Mouse (Mus musculus): ENCODE data around the gene Ttc3.

Gene Ttc3

GRCm38 (mm10) chr16:94360578-94361350 is 9.7 kb upstream of the Ttc3 start:
- no peak for DNase-seq

- DNase-seq, result peak; percentile 97
These were observed 8.1 kb upstream of the Ttc3 start for GRCm38 (mm10) chr16:94362174-94362873.

- no peak for DNase-seq
These were observed 6.6 kb upstream of the Ttc3 start for GRCm38 (mm10) chr16:94363814-94364213.

GRCm38 (mm10) chr16:94365435-94365834 is 5.0 kb upstream of the Ttc3 start:
- DNase-seq, result no peak

- DNase-seq, result peak; percentile 91
These were observed 734 bp upstream of the Ttc3 start for GRCm38 (mm10) chr16:94369596-94370172.

- peak; percentile 99 for DNase-seq
These were observed 490 bp downstream of the Ttc3 start for GRCm38 (mm10) chr16:94370915-94371300.

- peak; percentile 97 for DNase-seq
These were observed 998 bp downstream of the Ttc3 start, which contains the start of gene Pigp for GRCm38 (mm10) chr16:94371301-94371931. Gene Pigp, minus strand, starts transcription at chr16:94371842.

- DNase-seq, result no peak
These were observed 9.0 kb downstream of the Ttc3 start for GRCm38 (mm10) chr16:94379386-94379785.

- DNase-seq, result no peak
These were observed 12.9 kb downstream of the Ttc3 start for GRCm38 (mm10) chr16:94383277-94383676.

- no peak for DNase-seq
These were observed 17.3 kb downstream of the Ttc3 start for GRCm38 (mm10) chr16:94387690-94388089.

- DNase-seq, result no peak
These were observed 21.9 kb downstream of the Ttc3 start for GRCm38 (mm10) chr16:94392299-94392698.

GRCm38 (mm10) chr16:94395051-94395450 is 24.6 kb downstream of the Ttc3 start:
- no peak for DNase-seq

GRCm38 (mm10) chr16:94396641-94397040 is 26.2 kb downstream of the Ttc3 start:
- DNase-seq, result no peak

GRCm38 (mm10) chr16:94399141-94399540 is 28.7 kb downstream of the Ttc3 start:
- DNase-seq, result no peak

- DNase-seq, result no peak
These were observed 31.2 kb downstream of the Ttc3 start for GRCm38 (mm10) chr16:94401636-94402035.

- no peak for DNase-seq
These were observed 31.8 kb downstream of the Ttc3 start for GRCm38 (mm10) chr16:94402185-94402584.

GRCm38 (mm10) chr16:94411287-94411686 is 40.9 kb downstream of the Ttc3 start:
- DNase-seq, result peak; percentile 46

GRCm38 (mm10) chr16:94412198-94412597 is 41.8 kb downstream of the Ttc3 start:
- DNase-seq, result peak; percentile 41

- DNase-seq, result peak; percentile 43
These were observed 42.3 kb downstream of the Ttc3 start for GRCm38 (mm10) chr16:94412760-94413159.

GRCm38 (mm10) chr16:94414151-94414550 is 43.7 kb downstream of the Ttc3 start:
- peak; percentile 67 for DNase-seq

GRCm38 (mm10) chr16:94420498-94420897 is 50.1 kb downstream of the Ttc3 start:
- DNase-seq, result no peak

GRCm38 (mm10) chr16:94428948-94429347 is 58.5 kb downstream of the Ttc3 start:
- DNase-seq, result no peak

GRCm38 (mm10) chr16:94435495-94436234 is 65.2 kb downstream of the Ttc3 start:
- DNase-seq, result no peak

All from heart, adult 11 months (tissue).